Mouse (Mus musculus): Measurements from ENCODE around the gene Tmem69.

- no peak for TF ChIP-seq CTCF (IDR thresholded peaks at IDR 0.05; ENCODE audit: control insufficient read depth, insufficient read depth, insufficient read length)
- no peak for TF ChIP-seq MAX (IDR thresholded peaks at IDR 0.05)
- no peak for TF ChIP-seq MYOD1 (IDR thresholded peaks at IDR 0.05; ENCODE audit: control insufficient read depth, insufficient read length, low read depth)
- TF ChIP-seq USF1 (IDR thresholded peaks at IDR 0.05; ENCODE audit: low read depth): no peak
Observed at GRCm38 (mm10) chr4:116558151-116558882, 2.6 kb upstream of the Tmem69 start.

Measured in C2C12 (cell line).